Mouse (Mus musculus) kidney, postnatal 25 days (tissue): Measurements from ENCODE around the gene Bcar3.

Source experiments
- DNase-seq, 2 experiments: peaks; one replicate each; pipeline ENCODE4 v3.0.0; 2021; ENCODE audit warnings: mixed read lengths in 2 of 2

Gene Bcar3

DNA sequence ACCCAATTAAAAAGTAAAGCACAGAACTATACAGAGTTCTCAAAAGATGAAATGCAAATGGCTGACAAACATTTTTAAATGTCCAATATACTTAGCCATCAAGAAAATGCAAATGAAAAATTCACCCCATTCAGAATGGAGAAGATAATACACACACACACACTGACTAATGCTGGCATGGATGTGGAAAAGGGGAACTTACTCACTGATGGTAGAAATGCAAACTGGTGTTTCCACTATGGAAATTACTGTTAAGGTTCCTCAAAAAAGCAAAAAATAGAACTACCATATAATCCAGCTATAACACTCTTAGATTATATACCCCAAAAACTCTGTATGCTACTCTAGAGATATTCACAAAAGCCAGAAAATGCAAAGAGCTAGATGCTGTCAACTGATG, 283.4 kb downstream of the Bcar3 start:
- no peak for DNase-seq
